Mouse (Mus musculus): Measurements from ENCODE around the gene Ireb2.
"Not testable (repeated sequence)": the region's sequence is repeated elsewhere in the genome, so short reads cannot be mapped to it uniquely, and the experiment has no call there.

Ireb2 gene

DNA sequence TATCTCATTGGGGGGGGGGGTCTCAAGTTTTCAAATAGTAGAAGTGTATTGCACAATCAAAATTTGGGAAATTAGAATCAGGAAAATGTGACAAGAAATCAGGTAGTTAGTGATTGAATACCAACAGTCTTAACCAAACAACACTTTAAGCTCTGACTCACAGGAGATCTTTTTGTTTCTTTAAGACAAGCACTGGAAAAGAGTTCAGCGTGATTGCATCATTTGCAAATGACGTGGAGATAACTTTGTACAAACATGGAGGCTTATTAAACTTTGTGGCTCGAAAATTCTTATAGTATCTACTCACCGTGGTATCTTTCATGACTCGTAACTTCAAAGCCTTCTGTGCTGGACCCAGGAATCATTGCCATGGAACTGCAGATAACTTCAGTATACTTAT lies 45.9 kb downstream of the Ireb2 start:
- DNase-seq, result no peak

DNA sequence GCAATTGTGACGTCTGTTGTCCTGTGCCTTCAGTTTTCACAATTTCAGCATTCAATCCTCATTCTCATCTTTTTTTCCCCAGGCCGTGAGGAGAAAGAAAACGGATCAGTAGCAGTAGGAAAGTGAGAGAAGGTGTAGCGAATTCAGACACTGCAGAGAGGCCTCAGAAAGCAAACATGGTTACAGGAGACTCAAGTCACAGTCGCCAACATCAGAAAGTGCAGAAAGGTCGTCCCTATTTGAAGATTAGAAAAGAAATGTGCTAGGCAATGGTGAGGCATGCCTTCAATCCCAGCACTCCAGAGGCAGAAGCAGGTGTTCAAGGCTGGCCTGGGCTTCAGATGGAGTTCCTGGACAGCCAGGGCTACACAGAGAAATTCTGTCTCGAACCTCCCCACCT lies 52.0 kb downstream of the Ireb2 start:
- no peak for DNase-seq

GRCm38 (mm10) chr9:54916401-54916800 lies 52.8 kb downstream of the Ireb2 start:
- no peak for DNase-seq

- DNase-seq, result peak; percentile 94
Measured at GRCm38 (mm10) chr9:54917010-54917677, 53.6 kb downstream of the Ireb2 start, which contains the start of gene Hykk. Gene Hykk, plus strand, starts transcription at chr9:54917283.

- peak; percentile 25 for DNase-seq
Measured at GRCm38 (mm10) chr9:54918191-54918590, 54.6 kb downstream of the Ireb2 start.

GRCm38 (mm10) chr9:54918781-54919180 lies 55.2 kb downstream of the Ireb2 start:
- DNase-seq, result no peak

- peak; percentile 54 for DNase-seq
Measured at GRCm38 (mm10) chr9:54919946-54920345, 56.4 kb downstream of the Ireb2 start.

DNA sequence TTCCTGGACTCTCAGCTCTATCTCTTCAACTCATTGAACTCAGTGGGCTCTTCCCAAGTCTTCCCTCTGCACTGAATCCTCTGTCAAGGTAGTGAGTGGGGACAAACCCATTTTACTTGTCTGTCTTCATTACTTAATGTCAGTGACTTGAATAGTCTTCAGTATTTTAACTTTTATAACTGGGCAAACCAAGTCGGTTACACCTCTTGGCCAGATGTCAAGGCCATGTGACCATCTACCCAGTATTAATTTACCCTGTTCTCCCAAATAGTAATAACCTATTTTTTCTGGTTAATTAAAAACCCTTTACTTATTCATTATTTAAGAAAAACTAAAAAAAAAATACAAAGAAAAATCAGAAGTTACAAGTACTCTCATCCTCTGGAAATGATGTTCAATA lies 67.2 kb downstream of the Ireb2 start:
- DNase-seq, result no peak

DNA sequence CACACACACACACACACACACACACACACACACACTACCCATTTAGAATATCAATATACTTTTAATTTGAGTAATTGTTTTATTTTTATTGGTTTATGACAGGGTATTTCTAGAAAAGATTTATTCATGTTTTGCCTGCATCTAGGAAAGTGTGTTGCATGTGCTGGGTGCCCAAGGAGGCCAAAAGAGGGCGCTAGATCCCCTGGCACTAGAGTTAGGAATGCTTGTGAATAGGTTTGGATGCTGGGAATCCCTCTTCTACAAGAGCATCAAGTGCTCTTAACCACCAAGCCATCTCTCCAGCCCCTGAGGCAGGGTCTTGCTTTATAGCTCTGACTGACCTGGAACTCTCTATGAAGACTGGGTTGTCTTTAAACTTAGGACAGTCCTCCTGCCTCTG lies 68.2 kb downstream of the Ireb2 start:
- DNase-seq, result no peak

DNA sequence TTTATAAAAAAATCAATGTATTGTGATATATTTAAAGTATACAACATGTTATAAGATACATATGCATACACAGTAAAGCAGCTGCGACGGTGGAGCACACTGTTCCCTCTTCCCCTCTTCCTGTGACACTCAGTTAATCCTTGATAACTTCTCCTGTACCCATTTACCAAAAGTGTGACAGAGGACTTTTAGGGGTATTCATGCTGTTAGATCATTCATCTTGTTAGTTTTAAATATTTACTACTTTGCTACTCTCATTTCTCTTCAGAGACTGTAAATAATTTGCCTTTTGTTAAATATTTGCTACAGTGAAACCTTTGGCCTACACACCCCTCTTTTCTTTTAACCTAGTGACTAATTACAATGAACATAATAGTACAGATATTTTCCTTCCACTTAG lies 68.8 kb downstream of the Ireb2 start:
- DNase-seq, result no peak

GRCm38 (mm10) chr9:54942071-54942470 lies 78.5 kb downstream of the Ireb2 start:
- DNase-seq, result no peak

- no peak for DNase-seq
Measured at GRCm38 (mm10) chr9:54944467-54944866, 80.9 kb downstream of the Ireb2 start.

GRCm38 (mm10) chr9:54946256-54946655 lies 82.7 kb downstream of the Ireb2 start:
- no peak for DNase-seq

DNA sequence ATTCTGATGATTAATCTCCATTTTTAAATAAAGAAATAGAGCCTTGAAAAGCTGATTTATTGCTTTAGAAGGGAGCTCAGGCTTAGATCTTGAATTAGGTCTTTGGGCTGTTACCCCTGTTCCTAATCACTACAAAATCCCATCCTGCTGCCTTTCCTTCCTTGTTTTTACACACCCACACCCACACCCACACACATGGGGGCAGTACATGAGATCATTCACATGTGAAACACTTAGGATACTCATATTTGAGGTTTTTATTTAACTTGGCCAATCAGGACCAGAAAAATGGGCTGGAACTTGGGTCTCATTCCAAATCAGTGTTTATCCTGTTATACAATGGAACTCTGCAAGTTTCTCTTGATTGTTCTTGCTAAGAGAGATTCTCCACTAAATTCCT lies 85.9 kb downstream of the Ireb2 start:
- no peak for DNase-seq

DNA sequence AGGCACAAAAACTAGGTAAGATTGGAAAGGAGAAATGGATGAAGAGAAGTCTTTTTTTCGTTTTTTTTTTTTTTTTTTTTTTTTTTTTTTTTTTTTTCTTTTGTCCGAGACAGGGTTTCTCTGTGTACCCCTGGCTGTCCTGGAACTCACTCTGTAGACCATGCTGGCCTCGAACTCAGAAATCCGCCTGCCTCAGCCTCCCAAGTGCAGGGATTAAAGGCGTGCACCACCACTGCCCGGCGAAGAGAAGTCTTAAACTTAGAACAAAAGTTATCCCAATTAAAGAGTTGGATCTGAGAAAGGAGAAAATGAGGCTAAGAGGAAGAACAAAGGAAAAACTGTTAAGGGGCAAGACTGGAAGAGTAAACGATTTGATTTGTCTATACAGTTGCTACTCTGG lies 86.6 kb downstream of the Ireb2 start:
- not testable (repeated sequence) for DNase-seq

DNA sequence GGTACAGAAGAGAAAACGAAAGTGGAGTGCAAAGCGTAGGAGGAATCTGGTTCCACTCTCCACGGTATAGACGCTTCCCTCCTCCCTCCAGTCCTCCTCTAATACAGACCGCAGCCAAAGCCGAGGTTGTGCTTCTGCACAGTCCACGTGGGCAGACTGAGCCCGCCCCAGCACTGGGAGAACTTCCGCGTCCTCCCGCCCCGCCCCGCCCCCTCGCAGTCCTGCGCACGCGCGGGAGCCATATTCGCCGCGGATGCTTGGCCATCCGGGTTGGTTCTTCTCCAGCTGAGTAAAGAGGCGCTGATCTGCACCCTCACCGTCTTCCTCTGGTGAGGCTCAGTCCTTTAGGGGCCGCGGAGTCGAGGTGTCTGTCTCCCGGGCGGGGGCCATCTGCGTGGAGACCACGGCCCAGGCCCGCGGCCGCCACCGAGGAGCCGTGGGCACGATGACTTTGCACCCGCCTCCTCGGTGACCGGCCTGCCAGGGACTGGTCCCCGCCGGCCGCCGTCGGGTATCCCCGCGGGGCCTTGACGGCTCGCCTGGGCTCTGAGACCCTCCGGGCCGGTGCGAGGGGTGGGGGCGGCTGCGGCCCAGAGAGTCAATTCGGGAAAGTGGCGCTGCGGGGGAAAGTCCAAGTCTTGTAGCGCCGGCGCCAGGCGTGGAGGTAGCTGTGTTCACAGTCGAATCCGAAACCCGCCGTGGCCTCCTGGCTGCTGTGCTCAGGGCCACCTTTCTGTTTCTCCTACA lies 87.2 kb downstream of the Ireb2 start, which contains the start of the genes Psma4 and AY074887:
Psma4 (plus strand) TSS at position 216 of the 747 bp plus-strand sequence.
AY074887 (minus strand) TSS at position 424 of the 747 bp plus-strand sequence.
- peak; percentile 94 for DNase-seq

GRCm38 (mm10) chr9:54961059-54961458 lies 97.5 kb downstream of the Ireb2 start:
- DNase-seq, result no peak

All from kidney, postnatal 14 days (tissue).